Mouse (Mus musculus): ENCODE measurements around the gene Zfp59.
"Not testable (repeated sequence)": the region's sequence is repeated elsewhere in the genome, so short reads cannot be mapped to it uniquely, and the experiment has no call there.

Gene Zfp59

DNA sequence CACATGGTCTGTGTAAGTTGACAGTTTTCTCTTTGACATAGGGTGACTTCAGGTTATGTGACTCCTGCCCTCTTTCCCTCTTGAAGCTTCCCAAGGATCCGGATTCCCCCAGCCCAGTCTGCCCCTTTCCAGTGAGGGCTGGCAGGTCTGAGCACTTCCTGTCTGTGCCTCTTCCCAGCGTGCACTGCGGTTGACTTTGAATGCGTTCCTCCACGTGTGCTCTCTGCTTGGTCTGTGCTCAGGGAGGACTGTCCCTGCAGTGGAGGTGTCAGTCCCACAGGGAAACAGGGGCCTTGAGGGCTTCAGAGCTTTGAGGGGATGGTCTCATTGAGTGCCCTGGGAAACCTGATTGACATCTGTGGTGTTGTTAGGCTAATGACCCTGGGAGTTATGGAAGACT, 24.2 kb downstream of the Zfp59 start:
- not testable (repeated sequence) for DNase-seq (ENCODE audit: low spot score in 2 of 2)

DNA sequence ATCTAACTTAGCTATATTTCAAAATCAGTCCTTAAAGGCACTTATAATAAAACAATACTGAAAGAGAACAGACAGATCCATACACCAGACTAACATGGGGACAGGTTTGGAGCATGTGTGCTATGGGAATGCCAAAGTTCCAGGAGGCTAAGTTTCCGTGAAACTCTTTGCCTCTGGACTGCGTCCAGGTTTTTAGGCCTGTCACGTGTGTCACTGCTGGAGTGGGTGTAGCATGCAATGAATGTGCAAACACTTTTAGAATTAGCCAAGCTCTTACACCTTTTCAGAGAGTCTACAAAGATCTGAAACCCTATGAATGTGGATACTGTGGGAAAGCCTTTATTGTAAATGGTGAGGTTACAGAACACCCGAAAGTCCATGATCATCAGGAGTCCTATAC, 43.3 kb downstream of the Zfp59 start:
- no peak for DNase-seq (ENCODE audit: low spot score in 2 of 2)

DNA sequence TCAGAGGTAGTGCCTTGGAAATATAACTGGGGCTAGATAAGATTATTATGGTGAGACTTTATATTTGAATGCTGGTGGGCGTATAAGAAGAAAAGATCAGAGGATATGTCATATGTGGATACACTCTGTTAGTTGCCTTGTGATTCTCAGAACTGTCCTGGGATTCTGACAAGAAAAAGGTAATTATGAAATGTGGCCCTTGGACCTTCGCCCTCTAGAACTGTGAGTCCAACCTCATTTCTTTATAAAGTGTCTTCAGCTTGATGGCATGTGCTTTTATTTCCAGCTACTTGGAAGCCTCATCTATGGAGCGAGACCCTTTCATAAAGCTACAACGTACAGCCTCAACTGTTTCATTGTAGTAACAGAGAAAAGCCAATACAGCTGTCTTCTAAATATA, 62.2 kb downstream of the Zfp59 start:
- no peak for DNase-seq (ENCODE audit: low spot score in 2 of 2)

DNA sequence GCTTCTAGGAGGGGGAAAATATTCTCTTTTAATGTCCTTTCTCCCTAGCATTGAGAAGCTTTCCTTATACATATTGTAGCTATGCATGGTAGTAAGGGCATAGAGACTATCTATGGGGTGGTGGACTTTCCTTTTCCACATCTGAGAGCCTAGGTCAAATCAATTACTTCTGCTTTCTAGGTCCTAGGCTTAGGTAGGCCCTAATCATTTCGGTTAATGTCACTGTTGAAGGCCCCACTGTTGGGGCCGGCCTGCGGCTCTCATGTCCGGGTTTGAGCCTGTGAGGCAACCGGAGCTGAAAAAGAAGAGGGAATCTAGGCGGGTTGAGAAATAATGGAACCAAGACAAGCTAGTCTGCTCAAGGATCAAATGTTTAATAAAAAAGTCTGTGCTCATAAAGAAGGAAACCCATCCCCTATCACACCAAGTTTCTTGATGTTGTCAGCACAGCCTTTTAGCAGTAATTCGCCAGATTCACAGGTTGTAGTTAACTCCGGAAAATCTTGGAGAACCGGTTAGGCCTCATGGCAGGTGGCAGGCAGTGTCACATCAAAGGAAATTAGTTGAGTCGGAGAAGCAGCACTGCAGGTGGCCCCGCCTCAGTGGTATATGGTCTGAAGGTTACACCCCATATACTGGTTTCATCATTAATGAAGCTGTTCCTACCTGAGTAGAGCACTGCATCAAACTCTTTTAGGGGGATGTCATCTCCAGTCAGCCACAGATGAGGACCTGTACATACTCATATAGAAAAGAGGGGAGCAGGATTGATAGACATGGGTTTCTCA, 66.8 kb downstream of the Zfp59 start:
- no peak for DNase-seq (ENCODE audit: low spot score in 2 of 2)

Measured in left cerebral cortex, adult 9 months (tissue).